Mouse (Mus musculus) ZHBTc4 (cell line): ENCODE results near the gene Rxfp3.
A peak's percentile ranks its signal among the peaks of the same experiment; 100 is the strongest.

Experiments used
- DNase-seq: peaks from one replicate; pipeline ENCODE4 v3.0.0-alpha.2; 2011; ENCODE audit warnings: low read depth, low spot score

Gene Rxfp3

GRCm38 (mm10) chr15:11036535-11037375, 1.0 kb downstream of the Rxfp3 start:
- DNase-seq = peak; percentile 43

DNA sequence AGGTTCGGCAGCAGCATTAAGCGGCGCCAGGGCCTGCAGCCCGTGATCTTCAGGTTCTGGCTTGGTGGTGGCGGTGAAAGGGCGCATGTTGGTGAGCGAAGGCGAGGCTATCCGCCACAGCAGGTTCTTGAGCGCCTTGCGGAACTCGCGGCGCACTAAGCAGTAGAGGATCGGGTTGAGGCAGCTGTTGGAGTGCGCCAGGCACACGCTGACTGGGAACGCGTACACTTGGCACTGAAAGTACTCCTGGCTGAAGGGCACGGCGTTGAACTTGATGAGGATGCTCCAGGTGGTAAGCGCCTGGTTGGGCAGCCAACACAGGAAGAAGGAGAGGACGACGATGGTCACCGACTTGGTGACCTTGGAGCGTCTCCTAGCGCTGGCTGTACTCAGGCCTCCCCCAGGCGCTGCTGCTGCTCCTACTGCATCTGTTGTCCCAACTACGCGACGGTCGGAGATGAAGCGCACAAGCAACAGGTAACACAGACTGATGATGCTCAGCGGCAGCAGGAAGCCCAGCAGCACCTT, 1.8 kb downstream of the Rxfp3 start:
- peak; percentile 57 for DNase-seq

DNA sequence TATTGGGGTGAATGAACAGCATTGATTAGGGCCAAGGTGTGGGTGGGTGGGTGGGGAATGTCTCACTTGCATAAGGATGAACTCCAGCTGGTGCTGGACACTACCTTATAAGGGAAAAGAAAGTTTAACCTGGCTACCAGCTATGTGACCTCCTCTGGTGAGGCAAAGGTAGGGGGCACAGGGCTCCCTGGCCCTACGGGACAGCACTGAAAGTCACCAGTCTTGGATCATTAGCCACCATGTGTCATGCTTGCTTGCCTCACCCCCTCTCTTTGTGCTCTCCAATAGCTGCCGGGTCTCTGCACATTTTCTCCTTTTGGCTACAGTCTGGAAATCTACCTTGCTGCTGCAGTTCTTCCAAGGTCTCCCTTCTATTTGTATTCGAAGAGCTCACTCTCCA, 7.6 kb downstream of the Rxfp3 start:
- DNase-seq = no peak

DNA sequence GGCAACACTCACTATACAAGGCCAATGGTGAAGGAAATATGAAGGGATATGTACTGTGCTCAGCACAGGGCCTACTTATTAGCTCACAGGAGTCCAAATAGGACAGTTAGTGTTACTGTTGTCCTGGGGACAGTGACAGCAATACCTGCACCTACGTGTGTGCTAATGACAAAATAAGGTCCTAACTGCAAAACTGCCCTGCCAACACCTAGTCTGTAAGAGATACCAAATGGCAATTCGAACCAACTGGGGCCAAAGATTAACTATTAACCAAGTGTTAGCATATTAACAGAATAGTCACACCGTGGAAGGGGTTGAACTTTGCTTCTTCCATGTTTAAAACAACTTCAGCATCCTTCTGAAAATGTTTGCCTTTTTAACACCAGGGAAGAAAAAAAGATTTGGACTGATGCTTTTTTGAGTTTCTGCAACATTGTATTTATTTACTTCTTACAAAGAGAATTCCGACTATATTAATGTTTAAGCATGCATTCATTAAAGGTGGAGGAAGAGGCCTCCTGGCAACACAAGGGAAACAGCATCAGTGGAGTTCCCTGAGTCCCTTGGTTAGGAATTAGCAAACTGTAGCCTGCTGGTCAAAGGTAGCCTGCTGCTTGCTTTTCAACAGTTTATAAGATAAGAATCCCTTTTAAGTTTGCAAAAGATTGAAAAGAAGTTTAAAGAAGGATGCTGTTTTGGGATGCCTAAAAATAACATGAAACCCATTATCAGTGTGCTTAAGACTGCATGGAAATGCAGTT, 10.8 kb downstream of the Rxfp3 start:
- no peak for DNase-seq

GRCm38 (mm10) chr15:11014931-11015330, 22.9 kb downstream of the Rxfp3 start:
- DNase-seq = no peak

DNA sequence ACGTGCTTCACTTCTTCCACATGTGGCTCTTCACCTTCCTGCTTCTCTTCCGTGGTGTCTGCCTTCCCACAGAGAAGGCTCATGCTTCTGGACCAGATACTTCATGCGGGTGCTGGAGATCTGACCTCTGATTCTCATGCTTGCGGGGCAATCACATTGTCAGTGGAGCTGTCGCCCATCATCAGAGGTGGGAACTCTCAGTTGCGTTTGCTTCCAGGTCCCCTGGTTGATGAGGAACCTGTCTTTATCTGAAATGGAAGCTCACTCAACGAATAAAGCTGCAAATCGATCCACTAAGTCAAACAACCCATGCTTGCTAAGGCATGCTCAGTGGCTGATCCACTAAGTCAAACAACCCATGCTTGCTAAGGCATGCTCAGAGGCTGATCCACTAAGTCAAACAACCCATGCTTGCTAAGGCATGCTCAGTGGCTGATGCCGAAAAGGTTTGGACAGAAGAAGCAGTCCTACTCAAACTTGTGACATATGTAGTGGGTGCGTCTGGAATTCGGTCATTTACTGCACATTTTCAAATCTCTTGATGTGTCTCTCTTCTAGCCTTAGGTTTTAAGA, 26.7 kb downstream of the Rxfp3 start:
- no peak for DNase-seq

DNA sequence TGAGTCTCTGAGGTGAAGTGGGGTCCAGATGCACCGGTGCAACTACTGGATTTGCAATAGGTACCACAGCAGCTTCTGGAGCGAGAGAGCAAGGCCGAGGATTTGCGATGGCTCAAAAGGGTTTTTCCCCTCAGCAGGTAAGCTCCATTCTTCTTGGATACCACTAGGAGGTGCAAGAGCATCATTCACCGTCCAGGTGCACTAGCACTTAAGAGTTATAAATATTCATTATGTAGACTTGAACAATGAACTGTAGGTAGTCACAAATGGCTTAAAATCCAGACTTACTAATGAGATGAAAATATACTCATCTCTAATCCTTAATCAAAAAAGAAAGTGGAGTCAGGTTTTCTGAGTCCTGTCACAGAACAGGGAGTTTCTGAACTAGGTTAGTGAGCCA, 29.0 kb downstream of the Rxfp3 start:
- DNase-seq = peak; percentile 45

- no peak for DNase-seq
Observed at GRCm38 (mm10) chr15:11004646-11005045, 33.1 kb downstream of the Rxfp3 start.

- DNase-seq = no peak
Observed at GRCm38 (mm10) chr15:11003791-11004190, 34.0 kb downstream of the Rxfp3 start.

DNA sequence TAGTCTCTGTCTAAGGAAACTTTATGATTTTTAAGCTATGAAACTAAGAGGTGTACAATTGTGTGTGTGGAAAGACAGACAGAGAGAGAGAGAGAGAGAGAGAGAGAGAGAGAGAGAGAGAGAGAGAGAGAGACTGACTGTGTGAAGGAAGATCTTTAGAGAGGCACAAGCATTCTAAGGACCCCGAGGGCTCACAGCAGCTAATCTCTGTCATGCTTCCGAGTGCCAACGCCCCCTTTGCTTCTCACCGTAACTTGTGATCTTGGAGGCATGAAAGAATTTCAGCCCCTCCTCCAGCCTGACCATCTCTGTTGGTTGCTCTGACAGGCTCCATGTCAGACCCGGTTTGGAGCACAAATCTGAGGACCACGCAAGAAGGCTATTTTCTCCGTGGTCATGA, 37.4 kb downstream of the Rxfp3 start, which contains the start of gene Slc45a2:
Gene Slc45a2 (plus strand): TSS at position 301 of the 400 bp plus-strand sequence.
- DNase-seq = peak; percentile 19

DNA sequence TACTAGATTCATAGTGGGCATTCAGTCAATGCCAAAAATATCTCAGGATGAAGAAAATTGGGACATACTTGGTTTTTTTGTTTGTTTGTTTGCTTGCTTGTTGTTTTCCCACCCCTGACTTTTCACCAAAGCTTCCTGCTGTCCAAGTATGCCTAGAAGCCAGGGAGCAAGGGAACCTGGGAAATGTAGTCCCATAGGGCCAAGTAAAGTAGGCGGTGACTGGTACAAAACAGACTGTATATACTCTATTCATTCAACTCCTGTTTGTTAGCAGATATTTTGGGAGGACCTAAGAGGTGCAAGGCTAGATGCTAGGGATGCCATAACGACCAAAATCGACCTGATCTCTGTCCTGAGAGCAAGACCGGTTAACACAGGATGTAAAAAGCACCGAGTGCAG, 38.0 kb downstream of the Rxfp3 start:
- DNase-seq = peak; percentile 46

DNA sequence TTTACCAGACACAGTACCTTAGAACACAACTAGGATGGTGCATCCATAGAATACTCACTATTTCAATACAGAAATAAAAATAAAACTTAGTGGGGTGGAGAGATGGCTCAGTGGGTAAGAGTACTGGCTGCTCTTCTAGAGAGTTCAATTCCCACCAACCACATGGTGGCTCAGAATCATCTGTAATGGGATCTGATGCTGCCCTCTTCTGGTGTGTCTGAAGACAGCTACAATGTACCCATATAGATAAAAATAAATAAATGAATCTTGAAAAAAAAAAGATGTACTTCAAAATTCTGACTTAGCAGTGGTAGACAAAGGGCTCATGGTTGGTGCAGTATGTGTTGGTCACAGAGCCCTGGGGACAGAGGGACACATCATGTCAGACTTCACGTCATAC, 46.2 kb downstream of the Rxfp3 start:
- DNase-seq = no peak

GRCm38 (mm10) chr15:10990411-10990810, 47.4 kb downstream of the Rxfp3 start:
- DNase-seq = peak; percentile 83

DNA sequence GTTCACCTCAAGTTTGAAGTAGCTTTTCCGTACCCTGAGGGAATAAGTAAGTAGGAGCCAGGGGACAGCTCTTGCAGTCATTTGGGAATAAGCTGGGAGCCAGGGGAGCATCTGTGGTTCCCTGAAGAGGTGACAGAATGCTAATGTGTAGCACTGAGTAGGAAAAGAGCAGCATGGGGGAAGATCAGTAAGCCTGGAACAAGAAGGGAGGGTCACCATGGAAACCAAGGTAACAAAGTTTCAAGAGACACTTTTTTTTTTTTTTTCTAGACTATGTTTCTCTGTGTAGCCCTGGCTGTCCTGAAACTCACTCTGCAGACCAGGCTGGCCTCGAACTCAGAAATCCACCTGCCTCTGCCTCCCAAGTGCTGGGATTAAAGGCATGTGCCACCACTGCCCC, 51.3 kb downstream of the Rxfp3 start:
- DNase-seq = peak; percentile 37

DNA sequence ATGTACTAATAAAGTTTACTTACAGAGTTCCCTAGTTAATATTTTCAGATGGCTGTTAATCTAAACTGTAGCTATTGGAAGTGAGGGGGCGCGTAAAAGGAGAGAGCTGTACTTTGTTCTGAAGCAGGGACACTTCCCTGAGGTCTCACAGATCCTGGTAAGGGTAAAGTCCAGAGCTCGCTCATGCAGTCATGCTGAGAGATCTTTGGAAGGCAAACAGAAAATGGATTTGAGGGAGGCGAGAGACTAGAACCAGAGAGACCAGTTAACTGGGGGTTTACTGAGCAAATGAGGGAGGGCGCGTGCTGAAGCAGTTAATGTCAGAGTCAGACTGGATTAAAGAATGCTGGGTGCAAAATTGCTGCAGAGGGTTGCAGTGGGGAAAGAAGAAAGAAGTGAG, 52.0 kb downstream of the Rxfp3 start:
- no peak for DNase-seq
